Mouse (Mus musculus) lung, embryonic 16.5 days (tissue): Measurements from ENCODE around the gene Smad6. TPM values are rescaled to one million over a fixed set of nuclear protein-coding genes. Genes with fewer than 3 reads are reported as not detected.

ENCODE experiments used
- ATAC-seq: fragments of 200-750 bp; cut with Nextera tagmentation; 2 replicates; pipeline ENCODE4 v1.8.0; 2017; ENCODE audit warnings: low read depth, mild to moderate bottlenecking, moderate library complexity
- H3K27ac ChIP-seq: fragments of 300-500 bp; sonication (generic); 2 replicates; pipeline ENCODE4 v1.5.1; 2014; ENCODE audit warnings: mild to moderate bottlenecking, control low read depth, low read length
- H3K27me3 ChIP-seq: fragments of 300-500 bp; sonication (generic); 2 replicates; pipeline ENCODE4 v1.6.1; 2014; ENCODE audit warnings: low read depth, low read length, mixed read lengths; ENCODE audit not compliant: control insufficient read depth, insufficient read depth
- H3K36me3 ChIP-seq: fragments of 300-500 bp; sonication (generic); 2 replicates; pipeline ENCODE4 v1.6.1; 2014; ENCODE audit warnings: low read length; ENCODE audit not compliant: control insufficient read depth, insufficient read depth
- H3K4me1 ChIP-seq: fragments of 300-500 bp; sonication (generic); replicated peaks from 2 replicates; pipeline ENCODE4 v1.6.1; 2014; ENCODE audit warnings: low read length, mixed read lengths; ENCODE audit not compliant: control insufficient read depth, insufficient read depth
- H3K4me2 ChIP-seq: fragments of 300-500 bp; sonication (generic); 2 replicates; pipeline ENCODE4 v1.6.1; 2014; ENCODE audit warnings: low read depth, low read length, control low read depth
- H3K4me3 ChIP-seq: fragments of 300-500 bp; sonication (generic); 2 replicates; pipeline ENCODE4 v1.5.1; 2014; ENCODE audit warnings: mild to moderate bottlenecking, low read length, control low read depth
- H3K9ac ChIP-seq: fragments of 300-500 bp; sonication (generic); 2 replicates; pipeline ENCODE4 v1.6.1; 2014; ENCODE audit warnings: low read length, control low read depth
- H3K9me3 ChIP-seq: fragments of 300-500 bp; sonication (generic); 2 replicates; pipeline ENCODE4 v1.6.1; 2016; ENCODE audit warnings: low read length; ENCODE audit not compliant: control insufficient read depth
- WGBS: fragments of 180-500 bp; shearing (Covaris S2); extraction: QIAGEN DNeasy Blood & Tissue Kit; methylation state at CpG from one replicate; pipeline ENCODE4 v1.1.7; 2014; 5-methylcytosine and 5-hydroxymethylcytosine counted together
- polyA plus RNA-seq: library from polyadenylated mRNA; unstranded; fragments of >200 nt; fragmentation: Nextera tagmentation; extraction: Ambion mirVana; gene quantifications from 2 replicates; pipeline ENCODE4 v1.2.1, GENCODE M21; 2015

Gene Smad6
- polyA plus RNA-seq, 1 experiment from 2014 or later, result 8.6 TPM

- WGBS, result 67% methylated on average over 18 of the region's 18 CpGs
- Histone ChIP-seq H3K36me3 (no peaks in the 10 kb centered on the region), H3K4me2 (no peak overlapping the region), H3K4me1 (peaks cover 40% of the 10 kb centered on the region), H3K27ac (peak overlapping the region; percentile 33; the same call in 1 of the 2 replicates), H3K9ac (0 out of 2 replicates have a peak overlapping the region, but pooled peaks have one; percentile 30), H3K9me3 (no peaks in the 10 kb centered on the region), H3K4me3 (no peak overlapping the region), H3K27me3 (no peaks in the 10 kb centered on the region)
- ATAC-seq, result peak; percentile 35
Measured at GRCm38 (mm10) chr9:63919001-63919555, 102.8 kb downstream of the Smad6 start.

- Histone ChIP-seq H3K36me3 (no peaks in the 10 kb centered on the region), H3K4me3 (no peak overlapping the region), H3K27ac (no peak overlapping the region; the same call in 1 of the 2 replicates), H3K27me3 (no peaks in the 10 kb centered on the region), H3K9ac (no peak overlapping the region), H3K4me2 (no peak overlapping the region), H3K9me3 (no peaks in the 10 kb centered on the region), H3K4me1 (peaks cover 36% of the 10 kb centered on the region)
- peak; percentile 59 for ATAC-seq
- 71% methylated on average over 4 of the region's 4 CpGs for WGBS
Measured at GRCm38 (mm10) chr9:63918245-63918644, 103.6 kb downstream of the Smad6 start.

DNA sequence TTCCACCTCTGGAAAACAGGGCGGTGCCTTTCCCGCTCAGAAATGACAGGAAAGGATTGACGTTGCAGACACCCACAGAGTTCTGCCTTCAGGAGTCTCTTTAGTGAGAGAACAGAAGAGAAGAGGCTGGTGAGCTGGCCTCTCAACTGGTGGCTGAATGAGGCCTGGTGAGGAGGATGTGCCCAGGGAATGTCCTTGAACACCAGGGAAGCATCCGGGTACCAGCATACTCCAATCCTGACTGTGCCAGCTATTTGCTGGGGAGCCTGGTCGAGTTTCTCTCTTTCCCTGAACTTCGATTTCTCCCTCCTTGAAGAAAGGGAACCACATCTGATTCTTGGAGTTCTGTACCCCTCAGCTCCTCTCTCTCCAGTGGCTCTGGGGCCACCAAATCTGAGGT is 105.4 kb downstream of the Smad6 start:
- no peak for ATAC-seq
- Histone ChIP-seq H3K27me3 (no peaks in the 10 kb centered on the region), H3K27ac (no peak overlapping the region), H3K36me3 (no peaks in the 10 kb centered on the region), H3K4me1 (peaks cover 36% of the 10 kb centered on the region), H3K4me3 (no peak overlapping the region), H3K9me3 (no peaks in the 10 kb centered on the region), H3K9ac (no peak overlapping the region), H3K4me2 (no peak overlapping the region)
- 65% methylated on average over 6 of the region's 6 CpGs for WGBS

DNA sequence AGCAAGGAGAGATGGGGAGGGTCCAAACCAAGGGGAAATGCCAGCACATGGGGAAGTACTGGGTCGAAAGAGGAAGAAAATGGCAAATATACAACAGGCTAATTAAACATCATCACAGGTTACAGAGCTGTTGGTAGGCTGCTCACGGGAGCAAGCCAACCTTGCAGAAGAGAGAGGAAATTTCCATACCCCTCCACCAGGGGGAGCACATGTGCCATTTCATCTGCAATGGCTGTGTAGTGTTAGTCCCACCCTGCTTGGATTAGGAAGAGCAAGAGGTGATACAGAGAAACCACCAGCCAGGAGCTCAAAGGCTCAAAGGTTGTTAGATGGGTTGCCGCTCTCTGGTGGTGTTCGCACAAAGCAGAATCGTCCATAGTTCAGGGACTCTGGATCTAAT is 105.9 kb downstream of the Smad6 start:
- 70% methylated on average over 5 of the region's 5 CpGs for WGBS
- no peak for ATAC-seq
- Histone ChIP-seq H3K27ac (no peak overlapping the region), H3K9me3 (no peaks in the 10 kb centered on the region; the same call in 1 of the 2 replicates), H3K27me3 (no peaks in the 10 kb centered on the region), H3K4me1 (peaks cover 36% of the 10 kb centered on the region), H3K36me3 (no peaks in the 10 kb centered on the region), H3K9ac (no peak overlapping the region), H3K4me3 (no peak overlapping the region), H3K4me2 (no peak overlapping the region)

- Histone ChIP-seq H3K27me3 (no peaks in the 10 kb centered on the region), H3K9ac (no peak overlapping the region), H3K4me3 (no peak overlapping the region), H3K36me3 (no peaks in the 10 kb centered on the region), H3K4me1 (peaks cover 36% of the 10 kb centered on the region), H3K9me3 (peaks cover 4% of the 10 kb centered on the region), H3K27ac (peak overlapping the region; percentile 17; the same call in 1 of the 2 replicates), H3K4me2 (no peak overlapping the region)
- WGBS, result 33% methylated on average over 5 of the region's 5 CpGs
- ATAC-seq, result peak; percentile 19
Measured at GRCm38 (mm10) chr9:63914944-63915343, 106.9 kb downstream of the Smad6 start.

DNA sequence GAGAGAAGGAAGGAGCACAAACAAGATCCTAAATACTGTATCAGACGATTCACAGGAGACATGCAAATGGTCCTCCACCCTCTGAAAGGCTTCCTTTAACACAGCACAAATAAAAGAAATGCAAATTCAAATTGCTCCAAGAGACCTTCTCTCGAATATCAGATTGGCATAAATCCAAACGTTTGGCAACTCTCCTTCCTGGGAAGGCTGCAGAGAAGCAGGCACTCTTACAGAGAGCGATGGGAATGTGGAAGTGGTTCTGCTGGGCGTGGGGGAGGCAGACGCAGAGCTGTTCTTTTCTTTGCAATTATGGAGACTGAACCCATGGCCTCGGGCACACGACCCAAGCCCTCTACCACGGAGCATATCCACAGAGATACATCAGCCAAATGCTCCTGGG is 109.8 kb downstream of the Smad6 start:
- no peaks in the 10 kb centered on the region for H3K36me3 ChIP-seq
- WGBS, result 22% methylated on average over 9 of the region's 9 CpGs
- ATAC-seq, result peak; percentile 36; the same call in 1 of the 2 replicates
- peaks cover 28% of the 10 kb centered on the region for H3K4me1 ChIP-seq
- no peak overlapping the region for H3K4me3 ChIP-seq
- peak overlapping the region; percentile 34 for H3K27ac ChIP-seq
- peaks cover 4% of the 10 kb centered on the region for H3K9me3 ChIP-seq
- H3K9ac ChIP-seq, result no peak overlapping the region
- no peaks in the 10 kb centered on the region for H3K27me3 ChIP-seq
- no peak overlapping the region for H3K4me2 ChIP-seq

- H3K27ac ChIP-seq, result peak overlapping the region; percentile 86
- peaks cover 6% of the 10 kb centered on the region for H3K9me3 ChIP-seq
- WGBS, result 11% methylated on average over 5 of the region's 5 CpGs
- H3K36me3 ChIP-seq, result no peaks in the 10 kb centered on the region
- H3K9ac ChIP-seq, result no peak overlapping the region
- no peak overlapping the region for H3K4me2 ChIP-seq
- H3K27me3 ChIP-seq, result no peaks in the 10 kb centered on the region
- peak; percentile 88 for ATAC-seq
- no peak overlapping the region for H3K4me3 ChIP-seq
- H3K4me1 ChIP-seq, result peaks cover 8% of the 10 kb centered on the region
Measured at GRCm38 (mm10) chr9:63909618-63910017, 112.2 kb downstream of the Smad6 start.

- no peak overlapping the region for H3K4me2 ChIP-seq
- 94% methylated on average over 2 of the region's 2 CpGs for WGBS
- H3K9me3 ChIP-seq, result peaks cover 5% of the 10 kb centered on the region; the same call in 1 of the 2 replicates
- no peaks in the 10 kb centered on the region for H3K4me1 ChIP-seq
- no peak for ATAC-seq
- no peak overlapping the region for H3K9ac ChIP-seq
- no peak overlapping the region for H3K27ac ChIP-seq
- H3K36me3 ChIP-seq, result no peaks in the 10 kb centered on the region
- H3K27me3 ChIP-seq, result no peaks in the 10 kb centered on the region
- no peak overlapping the region for H3K4me3 ChIP-seq
Measured at GRCm38 (mm10) chr9:63904543-63904942, 117.3 kb downstream of the Smad6 start.
